Mouse (Mus musculus) midbrain, embryonic 10.5 days (tissue): ENCODE results near the gene Gm20388. TPM values are rescaled to one million over a fixed set of nuclear protein-coding genes. Genes with fewer than 3 reads are reported as not detected.
"Not testable (repeated sequence)": the region's sequence is repeated elsewhere in the genome, so short reads cannot be mapped to it uniquely, and the experiment has no call there.

Source experiments
- DNase-seq: peaks from one replicate; pipeline ENCODE4 v3.0.0-alpha.2; 2017; ENCODE audit warnings: low spot score
- H3K27ac ChIP-seq: fragments of 300-500 bp; sonication (generic); replicated peaks from 2 replicates; pipeline ENCODE4 v1.5.1; 2016; ENCODE audit warnings: mild to moderate bottlenecking
- H3K27me3 ChIP-seq: fragments of 300-500 bp; sonication (generic); 2 replicates; pipeline ENCODE4 v1.6.1; 2016; ENCODE audit warnings: low read depth, mild to moderate bottlenecking; ENCODE audit not compliant: poor library complexity, severe bottlenecking
- H3K36me3 ChIP-seq: fragments of 300-500 bp; sonication (generic); 2 replicates; pipeline ENCODE4 v1.6.1; 2016; ENCODE audit warnings: mild to moderate bottlenecking, moderate library complexity
- H3K4me1 ChIP-seq: fragments of 300-500 bp; sonication (generic); 2 replicates; pipeline ENCODE4 v1.6.1; 2016
- H3K4me3 ChIP-seq: fragments of 300-500 bp; sonication (generic); 2 replicates; pipeline ENCODE4 v1.5.1; 2016; ENCODE audit warnings: mild to moderate bottlenecking, moderate library complexity
- H3K9me3 ChIP-seq: fragments of 300-500 bp; sonication (generic); replicated peaks from 2 replicates; pipeline ENCODE4 v1.6.1; 2016; ENCODE audit warnings: mild to moderate bottlenecking
- WGBS: fragments of 180-500 bp; shearing (Covaris S2); methylation state at CpG from one replicate; pipeline ENCODE4 v1.1.7; 2016; 5-methylcytosine and 5-hydroxymethylcytosine counted together
- polyA plus RNA-seq: library from polyadenylated mRNA; unstranded; fragments of >200 nt; fragmentation: Nextera tagmentation; extraction: Ambion mirVana; gene quantifications from 2 replicates; pipeline ENCODE4 v1.2.1, GENCODE M21; 2016

Gene Gm20388
- polyA plus RNA-seq, 1 experiment from 2014 or later, result 7.1 TPM

GRCm38 (mm10) chr8:120709176-120709575, 798.5 kb downstream of the Gm20388 start:
- Histone ChIP-seq H3K9me3 (no peaks in the 10 kb centered on the region), H3K4me1 (0 out of 2 replicates have a peak, but pooled peaks cover 5% of the 10 kb centered on the region), H3K27ac (no peak overlapping the region), H3K36me3 (no peaks in the 10 kb centered on the region), H3K27me3 (0 out of 2 replicates have a peak, but pooled peaks cover 4% of the 10 kb centered on the region), H3K4me3 (no peak overlapping the region)
- DNase-seq, result no peak
- WGBS, result 86% methylated on average over 10 of the region's 10 CpGs

GRCm38 (mm10) chr8:120715200-120715599, 804.6 kb downstream of the Gm20388 start:
- Histone ChIP-seq H3K9me3 (no peaks in the 10 kb centered on the region), H3K27ac (no peak overlapping the region), H3K36me3 (no peaks in the 10 kb centered on the region), H3K4me1 (no peaks in the 10 kb centered on the region), H3K27me3 (no peaks in the 10 kb centered on the region), H3K4me3 (no peak overlapping the region)
- WGBS, result 81% methylated on average over 6 of the region's 6 CpGs
- DNase-seq, result no peak

- H3K36me3 ChIP-seq, result no peaks in the 10 kb centered on the region
- H3K4me1 ChIP-seq, result no peaks in the 10 kb centered on the region
- no peaks in the 10 kb centered on the region for H3K9me3 ChIP-seq
- no peak overlapping the region for H3K4me3 ChIP-seq
- no peak overlapping the region for H3K27ac ChIP-seq
- no peaks in the 10 kb centered on the region; the same call in 1 of the 2 replicates for H3K27me3 ChIP-seq
- no peak for DNase-seq
- 81% methylated on average over 15 of the region's 15 CpGs for WGBS
These were observed 805.5 kb downstream of the Gm20388 start for GRCm38 (mm10) chr8:120715996-120716680.

GRCm38 (mm10) chr8:120719586-120720236, 809.1 kb downstream of the Gm20388 start:
- Histone ChIP-seq H3K27ac (no peak overlapping the region), H3K9me3 (no peaks in the 10 kb centered on the region; the same call in 1 of the 2 replicates), H3K36me3 (no peaks in the 10 kb centered on the region), H3K4me3 (no peak overlapping the region), H3K4me1 (no peaks in the 10 kb centered on the region), H3K27me3 (no peaks in the 10 kb centered on the region; the same call in 1 of the 2 replicates)
- no peak for DNase-seq
- 73% methylated on average over 19 of the region's 19 CpGs for WGBS

- no peaks in the 10 kb centered on the region; the same call in 1 of the 2 replicates for H3K27me3 ChIP-seq
- H3K4me3 ChIP-seq, result no peak overlapping the region
- WGBS, result 66% methylated on average over 6 of the region's 6 CpGs
- H3K4me1 ChIP-seq, result no peaks in the 10 kb centered on the region
- DNase-seq, result no peak
- H3K9me3 ChIP-seq, result no peaks in the 10 kb centered on the region; the same call in 1 of the 2 replicates
- no peak overlapping the region for H3K27ac ChIP-seq
- no peaks in the 10 kb centered on the region for H3K36me3 ChIP-seq
These were observed 812.4 kb downstream of the Gm20388 start for GRCm38 (mm10) chr8:120723025-120723424.

- 89% methylated on average over 4 of the region's 4 CpGs for WGBS
- H3K4me1 ChIP-seq, H3K4me3 ChIP-seq, H3K9me3 ChIP-seq, H3K36me3 ChIP-seq, H3K27me3 ChIP-seq, H3K27ac ChIP-seq, DNase-seq: not testable (repeated sequence)
These were observed 813.5 kb downstream of the Gm20388 start for GRCm38 (mm10) chr8:120724096-120724495.

- Histone ChIP-seq H3K4me1 (no peaks in the 10 kb centered on the region), H3K36me3 (no peaks in the 10 kb centered on the region), H3K27me3 (peaks cover 8% of the 10 kb centered on the region), H3K9me3 (no peaks in the 10 kb centered on the region; the same call in 1 of the 2 replicates), H3K27ac (no peak overlapping the region), H3K4me3 (no peak overlapping the region)
- WGBS, result 86% methylated on average over 17 of the region's 17 CpGs
- no peak for DNase-seq
These were observed 814.4 kb downstream of the Gm20388 start for GRCm38 (mm10) chr8:120724816-120725575.

- no peak overlapping the region for H3K4me3 ChIP-seq
- peaks cover 13% of the 10 kb centered on the region for H3K27me3 ChIP-seq
- no peaks in the 10 kb centered on the region for H3K4me1 ChIP-seq
- WGBS, result 88% methylated on average over 5 of the region's 5 CpGs
- no peaks in the 10 kb centered on the region for H3K36me3 ChIP-seq
- H3K9me3 ChIP-seq, result no peaks in the 10 kb centered on the region; the same call in 1 of the 2 replicates
- DNase-seq, result no peak
- H3K27ac ChIP-seq, result no peak overlapping the region
These were observed 814.9 kb downstream of the Gm20388 start for GRCm38 (mm10) chr8:120725576-120725950.

- 76% methylated on average over 5 of the region's 5 CpGs for WGBS
These were observed 815.4 kb downstream of the Gm20388 start for GRCm38 (mm10) chr8:120726051-120726450.

GRCm38 (mm10) chr8:120728488-120729160, 818.0 kb downstream of the Gm20388 start:
- no peak for DNase-seq
- Histone ChIP-seq H3K4me1 (peaks cover 11% of the 10 kb centered on the region), H3K27me3 (peaks cover 27% of the 10 kb centered on the region), H3K9me3 (no peaks in the 10 kb centered on the region), H3K4me3 (no peak overlapping the region), H3K36me3 (no peaks in the 10 kb centered on the region), H3K27ac (no peak overlapping the region)
- 84% methylated on average over 9 of the region's 9 CpGs for WGBS

More at GRCm38 (mm10) chr8:120726051-120726450, 815.4 kb downstream of the Gm20388 start:
- Histone ChIP-seq H3K27me3 (peaks cover 15% of the 10 kb centered on the region), H3K4me3 (no peak overlapping the region), H3K36me3 (no peaks in the 10 kb centered on the region), H3K27ac (no peak overlapping the region), H3K9me3 (no peaks in the 10 kb centered on the region; the same call in 1 of the 2 replicates), H3K4me1 (peaks cover under 1% of the 10 kb centered on the region)
- DNase-seq, result no peak

GRCm38 (mm10) chr8:120731582-120731981, 820.9 kb downstream of the Gm20388 start:
- peak; percentile 71 for DNase-seq
- 29% methylated on average over 14 of the region's 14 CpGs for WGBS
- peaks cover 24% of the 10 kb centered on the region for H3K4me1 ChIP-seq
- H3K36me3 ChIP-seq, result no peaks in the 10 kb centered on the region
- no peaks in the 10 kb centered on the region for H3K9me3 ChIP-seq
- H3K4me3 ChIP-seq, result peak overlapping the region; percentile 35
- peaks cover 56% of the 10 kb centered on the region for H3K27me3 ChIP-seq
- peak overlapping the region; percentile 38 for H3K27ac ChIP-seq

GRCm38 (mm10) chr8:120732068-120732467, 821.4 kb downstream of the Gm20388 start:
- 54% methylated on average over 6 of the region's 6 CpGs for WGBS
- Histone ChIP-seq H3K4me1 (peaks cover 29% of the 10 kb centered on the region), H3K36me3 (no peaks in the 10 kb centered on the region), H3K27ac (peak overlapping the region; percentile 38), H3K27me3 (peaks cover 61% of the 10 kb centered on the region), H3K4me3 (peak overlapping the region; percentile 35), H3K9me3 (no peaks in the 10 kb centered on the region)
- peak; percentile 44 for DNase-seq
